Mouse (Mus musculus): ENCODE data around the gene Hmgb1.

- peak; percentile 99 for TF ChIP-seq POLR2A (IDR thresholded peaks at IDR 0.05; ENCODE audit: insufficient read depth, low read depth, low read length)
- TF ChIP-seq CTCF (IDR thresholded peaks at IDR 0.05), result 0 out of 2 replicates have a peak, but pooled peaks have one; percentile 3
- peak; percentile 93 for TF ChIP-seq EP300 (IDR thresholded peaks at IDR 0.05; ENCODE audit: insufficient read depth, low read depth, low read length)
Measured at GRCm38 (mm10) chr5:149184104-149184843, at the start of gene Hmgb1, which contains the start of gene Uspl1.
